Mouse (Mus musculus) liver, adult 2 months (tissue): ENCODE data around the gene Atp1a2. TPM values are rescaled to one million over a fixed set of nuclear protein-coding genes. Genes with fewer than 3 reads are reported as not detected.
A peak's percentile ranks its signal among the peaks of the same experiment; 100 is the strongest.

ENCODE experiments used
- DNase-seq: peaks from one replicate; pipeline ENCODE4 v3.0.0-alpha.2; 2011; ENCODE audit warnings: low read depth, low spot score; ENCODE audit errors: extremely low read depth
- H3K27ac ChIP-seq: fragments of 200-500 bp; replicated peaks from 2 replicates; pipeline ENCODE4 v1.5.1; 2012; ENCODE audit warnings: low read depth, mild to moderate bottlenecking, control low read depth, inconsistent platforms, low read length; ENCODE audit not compliant: insufficient read depth
- H3K27me3 ChIP-seq: fragments of 200-500 bp; 2 replicates; pipeline ENCODE4 v1.6.1; 2012; ENCODE audit warnings: mild to moderate bottlenecking, moderate library complexity, low read length, inconsistent platforms; ENCODE audit not compliant: control insufficient read depth, insufficient read depth
- H3K36me3 ChIP-seq: fragments of 200-500 bp; 2 replicates; pipeline ENCODE4 v1.6.1; 2012; ENCODE audit warnings: low read length, inconsistent platforms; ENCODE audit not compliant: control insufficient read depth, insufficient read depth
- H3K4me1 ChIP-seq: fragments of 200-500 bp; 2 replicates; pipeline ENCODE4 v1.6.1; 2011; ENCODE audit warnings: low read length; ENCODE audit not compliant: control insufficient read depth, insufficient read depth
- H3K4me3 ChIP-seq: fragments of 200-500 bp; 2 replicates; pipeline ENCODE4 v1.5.1; 2011; ENCODE audit warnings: low read depth, mild to moderate bottlenecking, control low read depth, low read length, moderate library complexity; ENCODE audit not compliant: insufficient read depth
- H3K79me2 ChIP-seq: fragments of 200-500 bp; 2 replicates; pipeline ENCODE4 v1.6.1; 2012; ENCODE audit warnings: inconsistent platforms, mild to moderate bottlenecking, low read length, moderate library complexity; ENCODE audit not compliant: control insufficient read depth, insufficient read depth
- H3K9ac ChIP-seq: fragments of 200-500 bp; 2 replicates; pipeline ENCODE4 v1.6.1; 2012; ENCODE audit warnings: low read depth, mild to moderate bottlenecking, control low read depth, inconsistent platforms, low read length
- CTCF ChIP-seq: fragments of 200-500 bp; IDR thresholded peaks from 2 replicates; pipeline ENCODE4 v1.5.1; 2011; ENCODE audit warnings: low read depth, low read length, control low read depth
- POLR2A ChIP-seq: fragments of 200-500 bp; IDR thresholded peaks from 2 replicates; pipeline ENCODE4 v1.6.1; 2011; ENCODE audit warnings: low read length, control low read depth; ENCODE audit not compliant: insufficient read depth; ENCODE audit errors: extremely low read depth
- WGBS: fragments of 180-500 bp; shearing (Covaris S2); methylation state at CpG from one replicate; pipeline ENCODE4 v1.1.7; 2018; 5-methylcytosine and 5-hydroxymethylcytosine counted together
- polyA plus RNA-seq: library from polyadenylated mRNA; depleted of rRNA; stranded (reverse); fragments of >200 nt; gene quantifications from 2 replicates; pipeline ENCODE4 v1.2.3, GENCODE M21; 2012
- total RNA-seq: library from RNA; depleted of rRNA; stranded (reverse); fragments of >200 nt; gene quantifications from 2 replicates; pipeline ENCODE4 v1.2.3, GENCODE M21; 2014

The Atp1a2 gene
- total and polyA plus RNA-seq, 2 experiments: 0.59 to 0.92 TPM

DNA sequence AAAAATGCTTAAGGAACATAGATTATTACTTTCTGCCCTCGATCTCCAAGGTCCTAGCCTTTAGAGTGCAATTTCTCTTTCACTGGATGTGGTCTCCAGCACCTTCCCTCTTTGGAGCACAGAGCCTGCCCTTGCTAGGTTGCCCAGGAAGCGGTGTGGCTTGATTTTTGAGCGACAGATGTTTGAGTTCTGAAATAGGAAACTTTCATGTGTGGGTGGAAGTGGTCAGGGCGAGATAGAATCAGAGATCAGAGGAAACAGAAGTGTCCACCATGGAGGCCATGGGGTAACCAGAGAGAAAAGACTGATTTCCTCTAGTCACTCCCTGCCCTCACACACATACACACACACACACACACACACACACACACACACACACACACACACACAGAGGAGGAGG, 8.3 kb upstream of the Atp1a2 start:
- Histone ChIP-seq H3K27ac (no peak overlapping the region), H3K27me3 (no peaks in the 10 kb centered on the region), H3K4me3 (no peak overlapping the region), H3K36me3 (no peaks in the 10 kb centered on the region), H3K79me2 (no peaks in the 10 kb centered on the region), H3K9ac (no peak overlapping the region), H3K4me1 (peaks cover 16% of the 10 kb centered on the region)
- 62% methylated on average over 4 of the region's 4 CpGs for WGBS
- TF ChIP-seq POLR2A: no peak
- TF ChIP-seq CTCF: no peak
- no peak for DNase-seq

DNA sequence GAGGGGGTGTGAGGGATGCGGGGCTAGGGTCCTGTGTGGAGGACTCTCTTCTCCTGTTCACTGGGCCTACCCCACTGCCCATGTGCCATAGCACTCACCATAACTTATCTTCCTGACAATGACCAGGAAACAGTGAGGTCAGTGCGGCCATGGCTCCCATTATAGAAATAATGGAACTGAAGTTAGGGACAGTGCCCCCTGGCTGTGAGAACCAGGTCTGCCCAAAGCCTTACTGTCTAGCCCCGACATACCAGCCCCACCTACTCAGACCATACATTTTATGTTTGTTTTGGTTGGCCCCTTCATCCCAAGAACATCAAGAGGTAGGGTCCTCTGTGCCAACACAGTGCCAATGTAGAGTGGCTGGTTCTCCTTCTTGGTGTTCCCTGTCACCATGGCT, 7.8 kb upstream of the Atp1a2 start:
- no peak for DNase-seq
- no peak overlapping the region for H3K27ac ChIP-seq
- H3K4me3 ChIP-seq: no peak overlapping the region
- no peaks in the 10 kb centered on the region for H3K36me3 ChIP-seq
- 87% methylated on average over 3 of the region's 3 CpGs for WGBS
- peaks cover 13% of the 10 kb centered on the region; the same call in 1 of the 2 replicates for H3K4me1 ChIP-seq
- H3K79me2 ChIP-seq: no peaks in the 10 kb centered on the region
- H3K9ac ChIP-seq: no peak overlapping the region
- TF ChIP-seq POLR2A (no peak), CTCF (peak; percentile 35; the same call in 1 of the 2 replicates)
- no peaks in the 10 kb centered on the region for H3K27me3 ChIP-seq

DNA sequence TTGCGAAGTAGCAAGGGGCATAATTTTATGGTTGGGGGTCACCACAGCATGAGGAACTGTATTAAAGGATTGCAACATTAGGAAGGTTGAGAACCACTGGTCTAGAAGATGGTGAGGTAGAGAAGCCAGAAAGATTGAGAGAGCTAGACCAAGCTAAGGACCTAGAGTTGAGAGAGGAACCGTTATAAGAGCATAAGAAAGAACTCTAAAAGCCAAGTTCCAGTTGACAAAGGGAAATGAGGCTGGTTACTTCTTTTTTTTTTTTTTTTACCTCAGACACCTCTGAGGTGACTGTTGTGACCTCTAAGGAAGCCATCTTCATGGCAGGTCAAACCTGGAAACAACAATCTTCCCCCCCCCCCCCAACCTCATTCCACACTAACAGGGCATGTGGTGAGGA, 7.3 kb upstream of the Atp1a2 start:
- no peak for TF ChIP-seq CTCF
- TF ChIP-seq POLR2A: no peak
- H3K79me2 ChIP-seq: no peaks in the 10 kb centered on the region
- no peaks in the 10 kb centered on the region for H3K27me3 ChIP-seq
- 95% methylated on average over 2 of the region's 2 CpGs for WGBS
- no peak overlapping the region for H3K9ac ChIP-seq
- H3K36me3 ChIP-seq: no peaks in the 10 kb centered on the region
- H3K4me3 ChIP-seq: no peak overlapping the region
- DNase-seq: no peak
- H3K27ac ChIP-seq: no peak overlapping the region
- peaks cover 8% of the 10 kb centered on the region; the same call in 1 of the 2 replicates for H3K4me1 ChIP-seq

DNA sequence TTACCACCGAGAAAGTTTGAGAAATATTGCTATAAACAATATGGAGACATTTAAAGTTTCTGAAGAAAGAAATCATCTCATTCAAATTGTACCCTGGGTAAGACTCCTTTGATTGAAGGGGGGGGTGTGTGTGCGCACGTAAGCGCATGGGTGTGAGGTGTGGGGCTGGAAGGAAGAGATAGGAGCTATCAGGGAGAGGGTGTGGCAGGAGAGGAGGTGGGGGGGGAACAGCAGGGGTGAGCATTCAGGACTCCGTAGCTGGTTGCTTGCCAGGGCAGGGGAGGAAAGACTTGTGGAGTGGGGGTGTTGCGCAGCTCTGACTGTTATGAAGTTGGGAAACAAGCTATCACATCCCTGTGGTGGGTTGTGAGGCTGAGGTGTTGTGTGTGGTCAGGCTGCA, 6.6 kb upstream of the Atp1a2 start:
- 79% methylated on average over 6 of the region's 6 CpGs for whole genome bisulfite sequencing
- H3K79me2 ChIP-seq: no peaks in the 10 kb centered on the region
- DNase-seq: no peak
- no peak overlapping the region for H3K9ac ChIP-seq
- no peak overlapping the region for H3K4me3 ChIP-seq
- no peak overlapping the region for H3K27ac ChIP-seq
- no peak for TF ChIP-seq POLR2A
- TF ChIP-seq CTCF: no peak
- no peaks in the 10 kb centered on the region for H3K27me3 ChIP-seq
- no peaks in the 10 kb centered on the region for H3K36me3 ChIP-seq
- peaks cover 6% of the 10 kb centered on the region; the same call in 1 of the 2 replicates for H3K4me1 ChIP-seq

DNA sequence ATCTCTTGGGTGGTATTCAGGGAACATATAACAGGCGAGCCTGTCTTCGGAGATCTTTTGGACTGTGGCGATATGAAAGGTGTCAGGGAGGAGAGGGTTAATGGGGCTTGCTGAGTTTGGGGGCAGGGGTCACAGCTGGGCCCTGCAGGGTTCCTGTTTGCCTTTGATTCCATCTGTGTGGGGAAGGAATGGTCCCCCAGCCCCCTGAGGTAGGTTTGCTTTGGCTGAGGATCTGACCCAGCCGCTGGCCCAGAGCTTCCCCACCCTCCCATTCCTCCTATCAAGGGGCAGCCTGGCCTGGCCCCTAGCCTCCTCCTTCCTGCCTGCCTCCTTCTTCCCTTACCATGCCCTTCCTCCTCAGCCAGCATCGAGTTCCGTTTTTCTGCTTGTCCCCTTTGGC, 5.0 kb upstream of the Atp1a2 start:
- H3K27me3 ChIP-seq: no peaks in the 10 kb centered on the region
- no peak overlapping the region for H3K4me3 ChIP-seq
- TF ChIP-seq POLR2A: no peak
- H3K4me1 ChIP-seq: peaks cover 2% of the 10 kb centered on the region; the same call in 1 of the 2 replicates
- H3K9ac ChIP-seq: no peak overlapping the region
- no peak overlapping the region for H3K27ac ChIP-seq
- DNase-seq: no peak
- H3K79me2 ChIP-seq: no peaks in the 10 kb centered on the region
- 47% methylated on average over 6 of the region's 6 CpGs for WGBS
- no peaks in the 10 kb centered on the region for H3K36me3 ChIP-seq

DNA sequence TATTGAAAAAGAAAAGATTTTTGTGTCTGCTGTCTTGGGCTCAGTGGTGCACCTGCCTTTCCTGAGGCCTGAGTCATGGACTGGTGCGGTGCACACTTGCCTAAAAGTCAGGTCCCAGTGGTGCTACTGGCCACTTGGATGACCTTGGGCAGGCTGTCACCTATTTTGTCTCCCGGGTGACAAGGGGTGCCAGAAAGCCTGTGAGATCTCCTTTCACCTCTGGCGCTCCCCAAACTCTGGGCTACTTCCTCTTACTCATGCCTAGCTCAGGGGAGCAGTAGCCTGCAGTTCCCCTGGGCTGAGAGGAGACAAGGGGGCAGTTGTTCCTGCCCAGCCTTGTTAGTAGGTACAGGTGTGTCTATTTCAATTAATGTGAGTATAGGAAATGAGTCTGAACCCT, 4.4 kb upstream of the Atp1a2 start:
- Histone ChIP-seq H3K9ac (no peak overlapping the region), H3K36me3 (no peaks in the 10 kb centered on the region), H3K79me2 (no peaks in the 10 kb centered on the region), H3K4me1 (no peaks in the 10 kb centered on the region), H3K27ac (no peak overlapping the region), H3K27me3 (no peaks in the 10 kb centered on the region), H3K4me3 (no peak overlapping the region)
- DNase-seq: no peak
- no peak for TF ChIP-seq POLR2A
- no peak for TF ChIP-seq CTCF
- WGBS: 62% methylated on average over 3 of the region's 3 CpGs
